ENCODE assay signal across 8 mouse cellular contexts in genomic region chr11:19835221-19835745, GRCm38 (mm10).
DNase-seq lines count a peak whose midpoint lies in the region; ATAC-seq and TF ChIP-seq lines count a peak whose summit lies in the region.

No protein-coding gene starts in this region.

- H3K27me3 ChIP-seq in kidney, embryonic 14.5 days (ENCODE audit: control insufficient read depth, insufficient read depth, low read length) = no peaks in the 10 kb centered on the region
- no peaks in the 10 kb centered on the region for H3K27me3 ChIP-seq in hindbrain, embryonic 13.5 days
- H3K27me3 ChIP-seq in limb, embryonic 11.5 days (ENCODE audit: control insufficient read depth, insufficient read depth, low read length) = no peaks in the 10 kb centered on the region

- 0 out of 2 replicates have a peak, but pooled peaks have one; percentile 21 for TF ChIP-seq CTCF in cortical plate, adult 2 months (IDR thresholded peaks at IDR 0.05; ENCODE audit: extremely low read depth, insufficient read depth, low read length)

- peaks cover 6% of the 10 kb centered on the region for H3K4me1 ChIP-seq in kidney, embryonic 14.5 days (ENCODE audit: control insufficient read depth, insufficient read depth, low read length)
- peaks cover 8% of the 10 kb centered on the region for H3K4me1 ChIP-seq in cortical plate, adult 2 months (ENCODE audit: control insufficient read depth, insufficient read depth, low read length)
- H3K4me1 ChIP-seq in hindbrain, embryonic 13.5 days (replicated peaks) = peaks cover 15% of the 10 kb centered on the region
- H3K4me1 ChIP-seq in limb, embryonic 11.5 days (ENCODE audit: control insufficient read depth, insufficient read depth, low read length) = peaks cover 5% of the 10 kb centered on the region

- 0 out of 2 replicates have a peak overlapping the region, but pooled peaks have one; percentile 8 for H3K4me2 ChIP-seq in kidney, embryonic 14.5 days (replicated peaks; ENCODE audit: low read depth, low read length)
- H3K4me2 ChIP-seq in hindbrain, embryonic 13.5 days = peak overlapping the region; percentile 23; the same call in 1 of the 2 replicates
- H3K4me2 ChIP-seq in limb, embryonic 11.5 days (ENCODE audit: low read depth, severe bottlenecking) = no peak overlapping the region

- no peaks in the 10 kb centered on the region for H3K9me3 ChIP-seq in kidney, embryonic 14.5 days (ENCODE audit: control insufficient read depth, low read length)
- no peaks in the 10 kb centered on the region for H3K9me3 ChIP-seq in hindbrain, embryonic 13.5 days
- no peaks in the 10 kb centered on the region for H3K9me3 ChIP-seq in limb, embryonic 11.5 days (ENCODE audit: control insufficient read depth, low read length)

- no peaks in the 10 kb centered on the region for H3K36me3 ChIP-seq in kidney, embryonic 14.5 days (ENCODE audit: control insufficient read depth, insufficient read depth, low read length)
- no peaks in the 10 kb centered on the region for H3K36me3 ChIP-seq in hindbrain, embryonic 13.5 days
- H3K36me3 ChIP-seq in limb, embryonic 11.5 days (ENCODE audit: control insufficient read depth, insufficient read depth, low read length) = no peaks in the 10 kb centered on the region

- H3K27ac ChIP-seq in kidney, embryonic 14.5 days (ENCODE audit: low read depth, low read length) = no peak overlapping the region
- H3K27ac ChIP-seq in cortical plate, adult 2 months (ENCODE audit: insufficient read depth, low read length) = peak overlapping the region; percentile 73
- peak overlapping the region; percentile 76 for H3K27ac ChIP-seq in hindbrain, embryonic 13.5 days
- no peak overlapping the region for H3K27ac ChIP-seq in limb, embryonic 11.5 days (replicated peaks; ENCODE audit: low read depth, low read length)

- ATAC-seq in kidney, embryonic 14.5 days (ENCODE audit: low FRiP score, low TSS enrichment) = peak; percentile 80
- ATAC-seq in hindbrain, embryonic 13.5 days (ENCODE audit: low FRiP score) = peak; percentile 86
- no peak for ATAC-seq in limb, embryonic 11.5 days (ENCODE audit: insufficient number of reproducible peaks, low FRiP score, low TSS enrichment, low read depth)
- no peak for ATAC-seq in megakaryocyte, adult 5-6 weeks (ENCODE audit: poor library complexity, severe bottlenecking)

- peak overlapping the region; percentile 7; the same call in 1 of the 2 replicates for H3K9ac ChIP-seq in kidney, embryonic 14.5 days (ENCODE audit: low read depth, low read length)
- H3K9ac ChIP-seq in hindbrain, embryonic 13.5 days = peak overlapping the region; percentile 51
- H3K9ac ChIP-seq in limb, embryonic 11.5 days (ENCODE audit: low read length) = no peak overlapping the region

- H3K4me3 ChIP-seq in kidney, embryonic 14.5 days (ENCODE audit: low read length) = no peak overlapping the region
- H3K4me3 ChIP-seq in cortical plate, adult 2 months (ENCODE audit: insufficient read depth, low read length) = no peak overlapping the region
- H3K4me3 ChIP-seq in hindbrain, embryonic 13.5 days = no peak overlapping the region
- no peak overlapping the region for H3K4me3 ChIP-seq in limb, embryonic 11.5 days (ENCODE audit: low read depth, low read length)

- no peak for DNase-seq in kidney, postnatal 14 days
- peak; percentile 56 for DNase-seq in limb, embryonic 11.5 days (ENCODE audit: low spot score)
- peak; percentile 47 for DNase-seq in right cerebral cortex, postnatal 4 days
- DNase-seq in spleen, adult 12 weeks (ENCODE audit: low spot score) = no peak

- 29% methylated on average over 6 of the region's 6 CpGs for WGBS in kidney, embryonic 14.5 days
- 13% methylated on average over 6 of the region's 6 CpGs for WGBS in hindbrain, embryonic 13.5 days
- WGBS in limb, embryonic 11.5 days = 42% methylated on average over 6 of the region's 6 CpGs

- peak; percentile 36 for TF ChIP-seq POLR2A in cortical plate, adult 2 months (IDR thresholded peaks at IDR 0.05; ENCODE audit: extremely low read depth, insufficient read depth, low read length)

Comparison
In these comparisons a context has a peak if more than half of its experiments do, and no peak if none do; other contexts are left out.
1. ATAC-seq: peak in kidney, embryonic 14.5 days (single experiment) and hindbrain, embryonic 13.5 days (single experiment); none in limb, embryonic 11.5 days (single experiment) and megakaryocyte, adult 5-6 weeks (single experiment).
2. H3K27ac ChIP-seq: peak in cortical plate, adult 2 months (single experiment) and hindbrain, embryonic 13.5 days (single experiment); none in kidney, embryonic 14.5 days (single experiment) and limb, embryonic 11.5 days (single experiment).
3. DNase-seq: peak in limb, embryonic 11.5 days (single experiment) and right cerebral cortex, postnatal 4 days (single experiment); none in kidney, postnatal 14 days (single experiment) and spleen, adult 12 weeks (single experiment).